Mouse (Mus musculus): ENCODE measurements around the gene Ift52.

Gene Ift52

GRCm38 (mm10) chr2:163016916-163017743, at the start of gene Ift52:
Gene Ift52, plus strand, starts transcription at chr2:163017354.
- peak; percentile 87 for DNase-seq (ENCODE audit: low read depth, low spot score)

DNA sequence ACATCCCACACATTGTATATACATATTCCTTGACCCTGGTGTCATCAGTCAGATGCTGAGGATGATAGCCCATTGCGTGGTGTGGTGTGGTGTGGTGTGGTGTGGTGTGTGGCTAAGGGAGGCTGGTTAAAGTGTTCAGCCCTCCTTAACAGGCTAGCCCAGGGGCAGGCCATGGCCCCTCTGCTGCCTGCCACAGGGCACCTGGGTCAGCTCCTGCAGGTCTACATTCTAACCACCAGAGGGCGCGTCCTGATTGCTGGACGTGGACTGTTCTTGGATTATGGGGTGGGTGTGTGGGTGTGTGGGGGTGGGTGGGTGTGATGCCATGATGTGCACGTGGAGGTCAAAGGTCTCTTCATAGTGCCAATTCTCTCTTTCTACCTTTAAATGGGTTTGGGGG, 48.8 kb upstream of the Ift52 start:
- DNase-seq (ENCODE audit: low read depth, low spot score), result no peak

- DNase-seq (ENCODE audit: low read depth, low spot score), result no peak
Observed at GRCm38 (mm10) chr2:162969101-162969500, 48.1 kb upstream of the Ift52 start.

- no peak for DNase-seq (ENCODE audit: low read depth, low spot score)
Observed at GRCm38 (mm10) chr2:162970896-162971295, 46.3 kb upstream of the Ift52 start.

GRCm38 (mm10) chr2:162972752-162973151, 44.4 kb upstream of the Ift52 start:
- no peak for DNase-seq (ENCODE audit: low read depth, low spot score)

- DNase-seq (ENCODE audit: low read depth, low spot score), result no peak
Observed at GRCm38 (mm10) chr2:162973206-162973605, 43.9 kb upstream of the Ift52 start.

GRCm38 (mm10) chr2:162973637-162974036, 43.5 kb upstream of the Ift52 start:
- DNase-seq (ENCODE audit: low read depth, low spot score), result no peak

DNA sequence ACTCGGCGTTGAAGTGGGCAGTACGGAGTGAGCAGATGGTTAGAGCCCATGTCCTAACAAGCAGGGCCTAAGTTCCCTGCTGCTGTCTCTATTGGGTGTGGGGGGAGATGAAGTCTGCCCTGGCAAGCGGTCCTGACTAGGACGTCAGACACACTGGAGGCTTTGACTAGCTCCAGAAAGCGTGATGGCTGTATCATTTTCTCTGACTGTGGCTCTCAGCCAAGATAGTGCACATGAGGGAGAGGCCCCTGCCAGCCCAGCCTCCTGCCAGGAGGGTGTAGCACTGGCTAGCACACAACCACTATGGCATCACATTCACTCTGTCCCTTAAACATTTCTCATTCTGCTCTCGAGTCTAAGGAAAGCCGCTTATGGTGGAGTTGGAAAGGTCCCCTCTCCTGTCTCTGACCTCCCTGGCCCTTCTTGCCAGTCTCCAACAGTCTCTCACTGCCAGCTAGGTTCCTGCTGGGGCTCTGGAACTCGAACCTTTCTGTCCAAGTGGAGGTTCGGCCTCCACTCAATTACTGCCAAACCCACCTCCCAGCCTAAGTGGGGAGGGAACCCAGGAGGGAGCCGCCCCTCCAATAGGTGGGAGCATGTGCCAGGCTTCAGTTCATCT, 41.9 kb upstream of the Ift52 start:
- no peak for DNase-seq (ENCODE audit: low read depth, low spot score)

GRCm38 (mm10) chr2:162976001-162976400, 41.2 kb upstream of the Ift52 start:
- no peak for DNase-seq (ENCODE audit: low read depth, low spot score)

GRCm38 (mm10) chr2:162984381-162984780, 32.8 kb upstream of the Ift52 start:
- DNase-seq (ENCODE audit: low read depth, low spot score), result no peak

DNA sequence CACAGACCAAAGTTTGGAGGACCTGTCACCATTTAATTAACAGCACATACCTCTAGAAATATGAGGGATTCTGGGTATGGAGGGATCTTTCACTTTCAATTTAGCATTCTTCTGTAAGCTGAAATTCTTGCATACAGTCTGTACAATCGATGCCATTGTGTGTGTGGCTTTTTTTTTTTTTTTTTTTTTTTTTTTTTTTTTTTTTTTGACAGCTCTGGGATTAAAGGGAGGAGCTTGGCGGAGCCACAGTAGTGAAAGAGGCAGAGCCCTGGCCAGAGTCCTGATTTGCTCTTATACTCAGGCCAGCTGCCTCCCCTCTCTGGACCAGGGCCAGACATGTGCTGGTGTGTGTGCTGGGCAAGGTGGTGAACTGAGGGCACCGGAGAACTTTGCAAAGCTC, 31.2 kb upstream of the Ift52 start:
- DNase-seq (ENCODE audit: low read depth, low spot score), result no peak

DNA sequence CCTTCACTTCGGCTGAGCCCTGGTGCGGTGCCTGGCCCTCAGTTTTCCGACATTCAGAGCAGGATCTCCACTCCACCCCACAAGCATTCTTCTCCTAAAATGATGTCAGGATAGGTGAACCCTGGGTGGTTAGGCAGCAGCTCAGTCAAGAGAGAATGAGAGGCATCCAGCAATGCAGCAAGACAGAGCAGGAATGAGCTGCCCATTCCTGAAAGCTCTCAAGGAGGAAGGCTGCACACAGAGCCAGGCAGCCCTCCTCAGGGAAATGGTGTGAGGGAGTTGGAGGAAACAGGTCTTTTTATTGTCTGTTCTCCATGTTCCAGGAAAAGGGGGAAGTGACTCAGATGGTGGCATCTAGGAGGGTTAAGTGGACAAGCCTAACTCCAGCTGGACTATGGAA, 30.4 kb upstream of the Ift52 start:
- DNase-seq (ENCODE audit: low read depth, low spot score), result no peak

- no peak for DNase-seq (ENCODE audit: low read depth, low spot score)
Observed at GRCm38 (mm10) chr2:162987218-162987617, 29.9 kb upstream of the Ift52 start, which contains the start of gene Sgk2. Gene Sgk2, plus strand, starts transcription at chr2:162987330.

DNA sequence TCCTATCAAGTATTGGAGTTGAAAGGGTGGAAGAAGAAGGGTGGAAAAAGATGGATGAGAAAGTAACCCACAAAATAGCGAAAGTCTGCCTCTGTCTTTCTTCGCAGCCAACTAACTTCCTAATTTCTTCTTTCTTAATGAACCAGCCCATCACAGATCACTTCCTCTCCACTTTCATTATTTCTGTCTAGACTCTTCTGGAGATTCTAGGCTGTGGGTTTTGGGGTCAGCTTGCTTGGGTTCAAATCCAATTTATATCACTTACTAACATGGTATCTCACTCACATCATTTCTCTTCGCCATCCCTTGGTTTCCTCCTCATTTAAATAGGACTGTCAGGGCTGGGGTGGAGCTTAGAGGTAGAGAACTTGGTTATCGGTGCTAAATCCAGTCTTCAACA, 28.9 kb upstream of the Ift52 start:
- no peak for DNase-seq (ENCODE audit: low read depth, low spot score)

DNA sequence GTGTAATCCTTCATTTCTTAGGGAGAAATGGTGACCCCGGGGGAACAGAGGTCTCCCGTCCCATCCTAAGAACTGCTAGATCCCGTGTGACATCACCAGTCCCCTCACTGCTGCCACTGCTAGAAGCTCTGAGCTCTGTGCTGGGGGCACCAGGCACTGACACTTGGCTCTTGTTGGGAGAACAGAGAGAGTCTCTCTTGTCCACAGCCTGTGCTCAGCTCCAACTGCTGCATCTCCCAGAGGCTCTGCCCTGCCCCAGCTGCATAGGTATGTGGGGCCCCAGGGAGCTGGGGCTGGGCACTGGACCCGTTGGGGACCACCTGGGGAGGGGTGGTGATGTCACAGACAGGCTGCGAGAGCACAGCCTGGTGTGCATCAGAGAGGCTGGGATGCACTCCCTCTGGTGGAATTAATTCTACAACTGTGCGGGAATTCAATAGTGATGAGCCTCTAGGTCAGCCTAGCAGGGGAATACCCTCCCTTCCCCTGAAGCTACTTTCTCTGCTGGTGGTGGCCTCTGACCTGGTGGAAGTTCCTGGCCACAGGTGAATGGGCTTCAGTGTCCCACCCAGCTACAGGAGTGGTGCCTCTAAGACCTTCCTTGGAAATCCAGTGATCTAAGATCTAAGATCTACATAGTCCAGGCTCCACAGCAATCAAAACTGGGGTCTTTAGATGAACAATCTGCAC, 25.6 kb upstream of the Ift52 start:
- DNase-seq (ENCODE audit: low read depth, low spot score), result no peak

GRCm38 (mm10) chr2:162992084-162992437, 25.1 kb upstream of the Ift52 start:
- no peak for DNase-seq (ENCODE audit: low read depth, low spot score)

GRCm38 (mm10) chr2:162993881-162994616, 23.1 kb upstream of the Ift52 start:
- DNase-seq (ENCODE audit: low read depth, low spot score), result no peak

- peak; percentile 51 for DNase-seq (ENCODE audit: low read depth, low spot score)
Observed at GRCm38 (mm10) chr2:162998528-162999230, 18.5 kb upstream of the Ift52 start.

DNA sequence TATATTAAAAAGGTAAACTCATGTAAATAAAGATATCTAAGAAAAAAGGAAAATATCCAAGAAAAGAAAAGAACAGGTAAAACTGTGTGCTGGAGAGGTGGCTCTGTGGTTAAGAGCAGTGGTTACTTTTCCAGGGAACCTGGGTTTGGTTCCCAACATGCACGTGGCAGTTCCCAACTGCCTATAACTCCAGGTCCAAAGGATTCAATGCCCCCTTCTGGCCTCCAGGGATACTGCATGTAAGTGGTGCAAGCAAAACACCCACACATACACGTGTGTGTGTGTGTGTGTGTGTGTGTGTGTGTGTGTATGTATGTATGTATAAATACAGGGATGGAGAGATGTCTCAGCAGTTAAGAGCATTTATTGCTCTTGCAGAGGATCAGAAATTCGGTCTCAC, 17.4 kb upstream of the Ift52 start:
- no peak for DNase-seq (ENCODE audit: low read depth, low spot score)

DNA sequence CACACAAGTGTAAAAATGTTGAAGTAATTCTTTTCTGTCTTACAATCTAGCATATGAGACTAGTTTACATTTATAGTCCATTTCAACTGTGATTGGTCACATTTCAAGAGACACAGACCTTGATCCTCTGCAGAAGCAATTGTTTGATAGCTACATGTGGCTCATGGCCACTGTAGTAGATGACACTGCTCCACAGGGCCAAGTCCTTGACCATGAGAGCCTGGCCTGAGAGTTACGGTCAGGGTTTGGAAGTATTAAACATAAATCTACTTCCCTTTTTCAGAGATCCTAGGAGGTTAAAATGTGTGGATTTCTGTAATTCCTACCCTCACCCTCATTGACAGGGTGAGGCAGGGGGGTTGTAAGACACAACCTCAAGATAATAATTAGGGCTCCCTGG, 16.1 kb upstream of the Ift52 start:
- DNase-seq (ENCODE audit: low read depth, low spot score), result no peak

DNA sequence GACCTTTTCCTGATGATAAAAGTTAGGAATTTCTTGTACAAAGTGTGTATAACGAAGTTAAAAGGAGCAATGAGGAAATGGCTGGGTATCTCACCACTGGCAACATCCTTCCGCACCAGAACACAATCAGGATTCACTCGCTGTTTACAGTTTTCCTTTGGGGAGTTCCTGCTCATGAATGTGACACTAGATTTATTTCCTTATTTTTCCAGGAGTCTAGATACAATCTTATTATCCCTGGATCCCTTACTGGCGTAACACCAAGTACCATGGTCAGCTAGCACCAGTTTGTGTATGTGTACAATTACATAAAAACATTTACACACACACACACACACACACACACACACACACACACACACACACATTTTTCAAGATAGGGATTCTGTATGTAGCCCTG, 9.9 kb upstream of the Ift52 start:
- DNase-seq (ENCODE audit: low read depth, low spot score), result no peak
